In the genomic region with DNA sequence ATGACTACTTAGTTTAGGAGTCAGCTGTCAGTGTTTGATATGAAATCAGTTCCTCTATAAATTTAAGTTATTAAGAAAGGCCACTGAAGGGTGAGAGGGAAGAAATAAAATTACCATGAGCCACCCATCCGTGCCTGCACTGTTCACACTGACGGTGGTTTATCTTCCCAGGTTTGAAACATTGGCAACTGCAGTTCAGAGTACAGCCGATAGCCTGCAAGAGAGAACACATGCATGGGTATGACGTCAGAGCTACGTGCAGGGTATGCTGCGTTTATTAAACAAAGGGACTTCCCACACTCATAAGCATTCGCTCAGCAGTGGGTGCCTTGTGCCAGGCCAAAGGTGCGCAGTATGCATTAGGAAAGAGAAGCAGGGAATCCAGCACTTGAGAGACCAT, we compare ENCODE assay signal across 33 mouse cellular contexts. TPM values are rescaled to one million over a fixed set of nuclear protein-coding genes. Genes with fewer than 3 reads are reported as not detected.
"Had no signal": no experiment of that assay in that cellular context is flagged by ENCODE, and none has a peak within 500 bp of the region (broad histone marks: within the 10 kb centered on the region; RNA-seq: fewer than 3 reads in every experiment).

No protein-coding gene starts in this region.

- ATAC-seq: forebrain, embryonic 13.5 days; forebrain, embryonic 14.5 days; forebrain, embryonic 15.5 days; forebrain, embryonic 16.5 days; forebrain, postnatal 0 days had no signal

- H3K36me3 ChIP-seq: embryonic facial prominence, embryonic 10.5 days; embryonic facial prominence, embryonic 12.5 days; embryonic facial prominence, embryonic 13.5 days; embryonic facial prominence, embryonic 15.5 days; forebrain, embryonic 10.5 days; forebrain, embryonic 12.5 days; forebrain, embryonic 15.5 days had no signal

- H3K9ac ChIP-seq: embryonic facial prominence, embryonic 12.5 days; embryonic facial prominence, embryonic 13.5 days; embryonic facial prominence, embryonic 15.5 days; forebrain, embryonic 12.5 days; forebrain, embryonic 13.5 days; forebrain, embryonic 15.5 days; forebrain, postnatal 0 days had no signal

- H3K27me3 ChIP-seq: embryonic facial prominence, embryonic 12.5 days; embryonic facial prominence, embryonic 15.5 days; forebrain, embryonic 12.5 days; forebrain, embryonic 13.5 days; forebrain, embryonic 15.5 days had no signal

- DNase-seq: cerebellum, adult 18-20 months; cerebellum, adult 2 months; cerebellum, adult 8-10 months; cerebellum, adult 9-10 months; cerebellum, adult 9-11 months; cerebellum, postnatal 10 days; cerebellum, postnatal 14 days; cerebellum, postnatal 25 days; cerebellum, postnatal 36 days; embryo, embryonic 11 days; forebrain, postnatal 0 days; gastrocnemius, adult 2 months; gastrocnemius, postnatal 10 days; gastrocnemius, postnatal 14 days; gastrocnemius, postnatal 25 days; gastrocnemius, postnatal 36 days; heart, adult 18-20 months had no signal

- H3K9me3 ChIP-seq: embryonic facial prominence, embryonic 10.5 days; embryonic facial prominence, embryonic 12.5 days; embryonic facial prominence, embryonic 13.5 days; embryonic facial prominence, embryonic 15.5 days; forebrain, embryonic 10.5 days; forebrain, embryonic 12.5 days; forebrain, embryonic 13.5 days; forebrain, embryonic 15.5 days had no signal

- H3K4me1 ChIP-seq: embryonic facial prominence, embryonic 10.5 days; embryonic facial prominence, embryonic 12.5 days; embryonic facial prominence, embryonic 13.5 days; embryonic facial prominence, embryonic 15.5 days; forebrain, embryonic 10.5 days; forebrain, embryonic 12.5 days; forebrain, embryonic 13.5 days; forebrain, embryonic 15.5 days had no signal

- H3K4me3 ChIP-seq: embryonic facial prominence, embryonic 10.5 days; embryonic facial prominence, embryonic 12.5 days; embryonic facial prominence, embryonic 13.5 days; embryonic facial prominence, embryonic 15.5 days; erythroblast, embryonic 14.5 days; forebrain, embryonic 10.5 days; forebrain, embryonic 12.5 days; forebrain, embryonic 13.5 days; forebrain, embryonic 15.5 days; gastrocnemius, adult 2 months had no signal

- H3K4me2 ChIP-seq: embryonic facial prominence, embryonic 12.5 days; embryonic facial prominence, embryonic 13.5 days; embryonic facial prominence, embryonic 15.5 days; forebrain, embryonic 12.5 days; forebrain, embryonic 13.5 days; forebrain, embryonic 15.5 days had no signal

- H3K27ac ChIP-seq: embryonic facial prominence, embryonic 10.5 days; embryonic facial prominence, embryonic 12.5 days; embryonic facial prominence, embryonic 13.5 days; embryonic facial prominence, embryonic 15.5 days; forebrain, embryonic 10.5 days; forebrain, embryonic 12.5 days; forebrain, embryonic 13.5 days; forebrain, embryonic 15.5 days; gastrocnemius, adult 2 months had no signal

RNA-seq across cellular contexts. Expression of a gene that starts 13.8 kb away (rescaled TPM):
- total RNA-seq: common myeloid progenitor, adult 5-6 weeks; forebrain, postnatal 0 days; gastrocnemius, adult 18-20 months; gastrocnemius, adult 2 months; gastrocnemius, adult 8-10 months; gastrocnemius, postnatal 10 days; gastrocnemius, postnatal 14 days; gastrocnemius, postnatal 36 days; granulocyte monocyte progenitor cell, adult 5-6 weeks had no signal
- polyA plus RNA-seq: cerebellum, adult 2 months; cortical plate, adult 2 months; erythroblast, embryonic 14.5 days; forebrain, embryonic 13.5 days; forebrain, postnatal 0 days had no signal

RNA-seq across cellular contexts. Expression of a gene that starts 44.0 kb away (rescaled TPM):
- polyA plus RNA-seq: erythroblast, embryonic 14.5 days had no signal
